Mouse (Mus musculus) liver, embryonic 14.5 days (tissue): Measurements from ENCODE around the gene Gadl1.

Source experiments
- CTCF ChIP-seq: IDR thresholded peaks from 2 replicates; pipeline ENCODE4 v1.5.1; 2016; ENCODE audit warnings: antibody characterized with exemption, low read depth, control low read depth
- EP300 ChIP-seq: IDR thresholded peaks from 2 replicates; pipeline ENCODE4 v1.6.1; 2016; ENCODE audit warnings: antibody characterized with exemption, low read depth

DNA sequence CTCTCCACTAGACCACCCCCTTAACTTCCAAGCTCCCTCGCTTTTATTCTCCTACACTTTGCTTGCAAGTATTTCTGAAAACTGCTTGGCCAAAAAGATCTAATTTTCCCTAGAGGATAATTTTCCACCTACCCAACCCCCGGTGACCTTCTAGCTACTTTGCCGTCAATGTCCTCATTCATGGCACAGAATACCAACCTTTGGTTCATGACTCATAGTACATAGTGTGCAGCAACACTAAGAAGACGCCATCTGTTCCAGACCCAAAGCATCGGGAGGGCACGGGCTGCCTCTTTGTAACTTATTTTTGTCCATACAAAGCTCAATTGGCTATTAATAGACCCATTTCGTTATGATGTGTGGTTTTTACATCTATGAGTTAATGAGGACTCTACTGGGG is 55.8 kb downstream of the Gadl1 start:
- no peak for TF ChIP-seq CTCF
- no peak for TF ChIP-seq EP300
